Mouse (Mus musculus) splenic B cell, adult 2 months (primary cell): ENCODE data around the gene Tcl1b1.
"Not testable (repeated sequence)": the region's sequence is repeated elsewhere in the genome, so short reads cannot be mapped to it uniquely, and the experiment has no call there.

Experiments
- DNase-seq: peaks from one replicate; pipeline ENCODE4 v3.0.0-alpha.2; 2011; ENCODE audit warnings: low read depth, low spot score
- H3K27me3 ChIP-seq: 2 replicates; pipeline ENCODE4 v1.6.1; 2012; ENCODE audit warnings: mild to moderate bottlenecking, low read length, moderate library complexity, mixed read lengths; ENCODE audit not compliant: control insufficient read depth, poor library complexity, insufficient read depth, severe bottlenecking
- H3K36me3 ChIP-seq: 2 replicates; pipeline ENCODE4 v1.6.1; 2012; ENCODE audit warnings: mild to moderate bottlenecking, low read length, moderate library complexity, mixed read lengths; ENCODE audit not compliant: control insufficient read depth, poor library complexity, insufficient read depth, severe bottlenecking

Gene Tcl1b1

GRCm38 (mm10) chr12:105159390-105159789, at the start of gene Tcl1b1:
Gene Tcl1b1 (plus strand): TSS chr12:105159690.
- no peaks in the 10 kb centered on the region for H3K27me3 ChIP-seq
- no peak for DNase-seq
- no peaks in the 10 kb centered on the region for H3K36me3 ChIP-seq

- no peak for DNase-seq
- no peaks in the 10 kb centered on the region for H3K36me3 ChIP-seq
- no peaks in the 10 kb centered on the region for H3K27me3 ChIP-seq
Measured at GRCm38 (mm10) chr12:105109812-105110211, 49.7 kb upstream of the Tcl1b1 start.

- Histone ChIP-seq H3K27me3 (no peaks in the 10 kb centered on the region), H3K36me3 (no peaks in the 10 kb centered on the region)
- DNase-seq: no peak
Measured at GRCm38 (mm10) chr12:105112321-105112988, 47.0 kb upstream of the Tcl1b1 start.

DNA sequence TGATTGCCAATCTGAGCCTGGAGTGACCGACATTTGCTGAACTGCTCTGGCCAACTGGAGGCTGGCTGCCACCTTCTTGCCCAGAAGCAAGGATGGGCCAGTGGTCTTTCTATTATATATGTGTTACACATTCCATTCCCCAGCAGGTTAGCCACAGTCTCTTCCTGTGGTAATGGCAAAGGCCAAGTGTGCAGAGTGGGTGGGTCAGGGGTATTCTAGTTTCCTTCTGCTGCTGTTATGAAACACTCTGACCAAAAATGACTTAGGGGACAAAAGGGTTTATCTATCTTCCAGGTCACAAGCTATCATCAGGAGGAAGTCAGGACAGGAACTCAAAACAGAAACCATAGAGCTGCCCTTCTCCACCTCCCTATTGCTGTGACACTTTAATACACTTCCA, 42.8 kb upstream of the Tcl1b1 start:
- Histone ChIP-seq H3K36me3 (no peaks in the 10 kb centered on the region), H3K27me3 (no peaks in the 10 kb centered on the region)
- DNase-seq: no peak

DNA sequence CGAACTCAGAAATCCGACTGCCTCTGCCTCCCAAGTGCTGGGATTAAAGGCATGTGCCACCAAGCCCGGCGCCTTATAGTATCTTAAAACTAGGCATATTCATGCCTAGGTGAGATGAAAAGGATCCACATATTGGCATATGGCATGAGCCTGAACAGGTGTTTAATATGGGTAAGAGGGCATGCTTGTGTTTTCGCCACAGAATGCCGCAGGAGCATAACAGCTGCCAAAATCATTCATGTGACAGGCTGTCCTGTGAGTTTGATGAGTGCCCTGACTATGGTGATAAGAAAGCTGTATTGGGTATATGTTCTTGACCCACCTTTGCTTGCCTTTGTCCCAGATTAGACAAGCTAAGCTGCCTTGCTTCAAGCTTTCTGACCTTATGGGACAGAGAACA, 34.1 kb upstream of the Tcl1b1 start:
- no peak for DNase-seq
- Histone ChIP-seq H3K36me3 (no peaks in the 10 kb centered on the region), H3K27me3 (no peaks in the 10 kb centered on the region)

DNA sequence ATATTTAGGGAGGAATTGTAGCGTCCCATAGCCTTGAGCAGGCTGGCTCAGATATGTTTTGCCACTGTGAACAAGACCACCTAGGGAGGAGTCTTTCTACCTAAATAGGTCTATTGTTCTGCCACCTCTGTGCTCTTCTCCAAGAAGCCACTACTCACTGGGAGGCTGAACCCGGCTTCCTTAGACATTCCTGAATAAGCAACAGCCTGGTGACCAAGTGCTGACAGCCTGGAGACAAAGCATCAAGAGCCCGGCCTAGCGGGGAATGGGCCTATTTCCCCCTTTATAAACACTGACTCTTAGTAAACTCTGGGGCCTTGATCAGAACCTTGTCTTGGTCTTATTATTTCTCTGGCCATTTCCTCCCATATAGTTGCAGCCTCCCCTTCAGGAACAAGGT, 33.0 kb upstream of the Tcl1b1 start:
- no peaks in the 10 kb centered on the region for H3K27me3 ChIP-seq
- no peak for DNase-seq

DNA sequence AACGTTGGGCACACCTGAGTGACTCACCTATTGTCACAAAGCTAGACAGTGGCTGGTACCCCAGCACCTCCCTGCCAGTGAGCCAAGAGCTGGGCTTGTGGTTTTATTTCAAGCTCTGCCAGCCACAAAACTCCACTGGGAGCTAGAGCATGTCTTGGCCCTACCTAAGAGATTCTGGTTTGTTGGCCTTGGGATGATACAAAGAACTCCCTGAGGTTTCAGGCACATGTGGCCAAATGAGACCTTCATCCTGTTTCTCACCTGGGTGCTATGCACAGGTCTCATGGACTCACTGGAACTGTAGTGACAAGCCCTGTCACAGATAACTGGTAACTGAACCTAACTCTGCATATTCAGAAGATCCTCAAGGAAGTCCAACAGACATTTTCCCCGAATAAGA, 31.9 kb upstream of the Tcl1b1 start:
- Histone ChIP-seq H3K36me3 (no peaks in the 10 kb centered on the region), H3K27me3 (no peaks in the 10 kb centered on the region)
- DNase-seq: no peak

More for the DNA sequence above, 33.0 kb upstream of the Tcl1b1 start:
- H3K36me3 ChIP-seq: no peaks in the 10 kb centered on the region

GRCm38 (mm10) chr12:105129494-105130205, 29.8 kb upstream of the Tcl1b1 start:
- DNase-seq, H3K36me3 ChIP-seq, H3K27me3 ChIP-seq: not testable (repeated sequence)

- not testable (repeated sequence) for DNase-seq, H3K27me3 ChIP-seq, H3K36me3 ChIP-seq
Measured at GRCm38 (mm10) chr12:105134167-105134566, 25.3 kb upstream of the Tcl1b1 start.

DNA sequence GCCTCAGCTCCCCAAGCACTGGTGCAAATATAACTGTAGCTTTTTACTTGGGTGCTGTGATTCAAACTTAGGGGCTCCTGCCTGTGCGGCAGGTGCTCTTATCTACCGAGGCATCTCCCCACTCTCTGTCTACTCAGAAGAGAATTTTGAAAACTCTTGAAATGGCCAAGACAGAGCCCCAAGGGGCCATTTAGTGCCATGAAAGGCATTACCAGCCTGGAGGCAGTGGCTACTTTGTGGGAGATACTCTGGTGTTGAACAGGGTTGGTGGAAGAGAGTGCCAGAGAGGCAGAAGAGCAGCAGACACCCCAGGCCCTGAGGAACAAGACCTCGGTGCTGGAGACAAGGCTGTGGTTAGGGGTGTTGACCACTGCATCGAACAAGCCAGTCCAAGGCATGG, 24.7 kb upstream of the Tcl1b1 start:
- not testable (repeated sequence) for DNase-seq, H3K36me3 ChIP-seq, H3K27me3 ChIP-seq

DNA sequence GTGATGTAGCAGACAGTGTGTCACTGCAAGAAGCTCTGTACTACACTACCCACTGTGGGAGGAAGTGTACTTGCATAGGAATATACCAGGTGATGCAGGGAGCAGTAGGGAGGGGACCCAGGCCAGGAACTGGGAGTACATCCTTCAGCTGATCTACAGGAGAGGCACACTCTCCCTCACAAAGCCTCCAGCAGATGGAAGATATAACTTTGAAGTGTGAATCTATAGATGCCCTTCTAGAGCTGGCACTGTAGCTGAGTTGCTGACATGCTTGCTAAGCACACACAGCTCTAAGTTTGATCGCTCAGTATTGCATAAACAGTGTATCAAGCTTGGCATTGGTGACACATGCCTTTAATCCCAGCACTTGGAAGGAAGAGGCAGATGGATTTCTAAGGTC, 21.8 kb upstream of the Tcl1b1 start:
- not testable (repeated sequence) for H3K27me3 ChIP-seq, H3K36me3 ChIP-seq, DNase-seq

DNA sequence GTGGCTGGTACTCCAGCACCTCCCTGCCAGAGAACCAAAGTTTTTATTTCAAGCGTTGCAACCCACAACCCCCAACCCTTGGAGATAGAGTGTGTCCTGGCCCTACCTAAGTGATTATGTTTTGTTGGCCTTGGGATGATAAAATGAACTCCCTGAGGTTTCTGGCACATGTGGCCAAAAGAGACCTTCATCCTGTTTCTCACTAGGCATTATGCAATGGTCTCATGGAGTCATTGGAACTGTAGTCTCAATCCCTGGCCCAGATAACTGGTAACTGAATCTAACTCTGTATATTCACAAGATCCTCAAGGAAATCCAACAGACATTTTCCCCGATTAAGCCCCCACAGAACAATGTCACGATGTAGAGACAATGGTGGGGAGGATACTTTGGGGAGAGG, 16.4 kb upstream of the Tcl1b1 start:
- no peaks in the 10 kb centered on the region for H3K27me3 ChIP-seq
- DNase-seq: no peak
- no peaks in the 10 kb centered on the region for H3K36me3 ChIP-seq

- not testable (repeated sequence) for DNase-seq, H3K36me3 ChIP-seq
Measured at GRCm38 (mm10) chr12:105144928-105145327, 14.6 kb upstream of the Tcl1b1 start.

GRCm38 (mm10) chr12:105145714-105146113, 13.8 kb upstream of the Tcl1b1 start, which contains the start of gene Tcl1b2:
Gene Tcl1b2 (plus strand): TSS chr12:105146014.
- Histone ChIP-seq H3K36me3 (no peaks in the 10 kb centered on the region), H3K27me3 (no peaks in the 10 kb centered on the region)
- no peak for DNase-seq

More at GRCm38 (mm10) chr12:105144928-105145327, 14.6 kb upstream of the Tcl1b1 start:
- not testable (repeated sequence) for H3K27me3 ChIP-seq

DNA sequence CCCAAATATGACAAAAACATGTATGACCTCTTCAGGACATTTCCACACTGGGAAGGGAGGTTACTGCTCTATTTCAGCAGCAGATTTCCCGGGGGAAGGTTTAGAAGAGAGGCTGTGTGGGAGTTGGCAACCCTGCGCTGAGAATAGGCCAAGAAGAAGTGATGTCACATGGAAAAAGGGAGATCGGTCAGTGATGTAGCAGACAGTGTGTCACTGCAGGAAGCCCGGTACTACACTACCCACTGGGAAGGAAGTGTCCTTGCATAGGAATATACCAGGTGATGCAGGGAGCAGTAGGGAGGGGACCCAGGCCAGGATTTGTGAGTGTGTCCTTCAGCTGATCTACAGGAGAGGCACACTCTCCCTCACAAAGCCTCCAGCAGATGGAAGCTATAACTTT, 4.2 kb upstream of the Tcl1b1 start:
- not testable (repeated sequence) for DNase-seq, H3K27me3 ChIP-seq, H3K36me3 ChIP-seq
